Mouse (Mus musculus): ENCODE measurements around the gene Ets1.

- TF ChIP-seq GATA1 (IDR thresholded peaks at IDR 0.05; ENCODE audit: low read length) (no peak), TAL1 (IDR thresholded peaks at IDR 0.05; ENCODE audit: low read length) (no peak)
Observed at GRCm38 (mm10) chr9:32590571-32590970, 45.5 kb upstream of the Ets1 start.
